Mouse (Mus musculus) cerebellum, adult 8-10 months (tissue): ENCODE measurements around the gene Syne3.

Source experiments
- DNase-seq: peaks from one replicate; pipeline ENCODE4 v3.0.0; 2022

Syne3 gene

DNA sequence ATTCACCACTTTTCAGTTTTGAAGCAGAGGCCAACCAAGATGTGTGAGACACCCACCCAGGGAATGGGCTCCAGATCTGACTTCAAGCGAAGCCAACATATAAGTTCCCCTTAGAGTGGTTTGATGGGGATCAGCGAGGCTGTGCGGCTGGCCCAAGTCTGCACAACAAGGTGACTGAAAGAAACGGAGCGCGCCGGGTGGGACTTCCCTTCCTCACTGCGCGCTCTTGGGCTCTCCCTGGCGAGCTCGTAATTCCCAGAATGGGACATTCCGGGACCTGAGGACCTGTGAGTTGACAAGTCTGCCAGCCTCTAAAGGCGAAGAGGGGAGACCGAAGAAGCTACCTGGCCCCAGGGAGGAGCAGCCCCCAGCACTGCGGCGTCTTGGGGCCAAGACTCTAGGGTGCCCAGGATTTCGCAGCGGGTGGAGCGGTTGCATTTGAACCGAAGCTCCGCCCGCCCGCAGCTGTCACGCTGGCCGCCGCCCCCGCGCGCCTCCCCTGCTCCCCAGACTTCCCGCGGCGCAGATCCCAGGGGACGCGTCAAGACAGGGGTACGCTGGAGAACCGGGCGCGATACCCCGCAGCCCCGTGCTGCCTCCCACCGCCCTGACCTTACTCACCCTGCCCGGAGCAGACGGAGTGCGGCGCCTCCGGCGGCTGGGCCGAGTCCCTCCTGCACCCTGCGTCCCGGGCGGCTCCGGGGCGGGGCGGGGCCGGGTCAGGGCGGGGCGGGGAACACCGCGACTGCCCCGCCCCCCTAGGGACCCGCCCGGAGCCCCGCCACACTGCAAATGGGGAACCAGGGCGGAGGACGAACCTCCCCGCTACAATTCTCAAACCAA, at the start of gene Syne3:
Gene Syne3, minus strand, starts transcription at position 440 of the 843 bp plus-strand sequence.
- DNase-seq = no peak

DNA sequence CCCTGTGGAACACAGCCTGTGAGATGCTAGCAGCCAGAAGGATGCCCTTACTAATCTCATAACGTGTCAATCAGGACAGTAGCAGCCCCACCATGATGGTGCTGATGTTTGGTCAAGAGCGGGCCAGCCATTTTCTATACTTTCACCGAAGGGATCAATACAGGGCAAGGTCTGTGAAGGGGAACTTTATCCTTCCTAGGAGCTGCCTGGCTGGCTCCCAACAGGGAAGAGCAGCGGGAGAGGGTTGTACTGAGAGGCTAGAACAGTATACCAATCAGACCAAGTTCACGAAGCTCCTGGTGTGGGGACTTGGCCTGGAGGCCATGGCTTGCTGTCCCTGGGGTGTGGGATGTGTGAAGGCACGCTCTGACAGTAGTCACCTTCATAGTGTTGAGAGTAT, 45.7 kb upstream of the Syne3 start:
- DNase-seq = no peak

DNA sequence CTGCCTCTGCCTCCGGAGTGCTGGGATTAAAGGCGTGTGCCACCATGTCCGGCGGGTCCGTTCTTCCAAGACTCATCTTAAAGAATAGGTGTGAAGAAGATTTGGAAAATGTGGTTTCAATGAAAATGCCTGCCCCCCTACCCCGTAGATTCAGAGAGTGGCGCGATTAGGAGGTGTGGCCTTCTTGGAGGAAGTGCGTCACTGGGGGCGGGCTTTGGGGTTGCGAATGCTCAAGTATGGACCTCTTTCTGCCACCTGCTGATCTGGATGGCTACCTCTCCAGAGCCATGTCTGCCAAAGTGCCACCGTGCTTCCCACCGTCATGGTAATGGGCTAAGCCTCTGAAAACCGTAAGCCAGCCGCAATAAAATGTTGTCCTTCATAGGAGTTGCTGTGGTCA, 44.4 kb upstream of the Syne3 start:
- no peak for DNase-seq

DNA sequence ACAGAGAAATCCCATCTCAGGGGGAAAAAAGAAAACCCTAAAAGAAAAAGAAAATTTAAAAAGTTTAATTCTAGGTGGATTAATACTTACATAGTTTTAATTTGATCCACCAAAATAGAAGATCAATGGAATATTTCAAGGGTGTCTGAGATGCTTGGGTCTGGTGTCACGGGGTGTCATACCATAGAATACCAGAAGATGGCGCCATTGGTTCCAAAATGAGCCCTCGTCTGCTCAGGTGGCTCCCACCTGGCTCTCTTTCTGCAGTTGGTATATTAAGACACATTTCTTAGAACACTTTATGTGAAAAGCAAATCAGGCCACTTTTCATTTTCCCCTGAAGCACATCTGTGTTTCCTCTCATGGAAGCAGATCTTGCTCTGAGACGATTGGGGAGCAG, 41.3 kb upstream of the Syne3 start:
- peak; percentile 59 for DNase-seq

DNA sequence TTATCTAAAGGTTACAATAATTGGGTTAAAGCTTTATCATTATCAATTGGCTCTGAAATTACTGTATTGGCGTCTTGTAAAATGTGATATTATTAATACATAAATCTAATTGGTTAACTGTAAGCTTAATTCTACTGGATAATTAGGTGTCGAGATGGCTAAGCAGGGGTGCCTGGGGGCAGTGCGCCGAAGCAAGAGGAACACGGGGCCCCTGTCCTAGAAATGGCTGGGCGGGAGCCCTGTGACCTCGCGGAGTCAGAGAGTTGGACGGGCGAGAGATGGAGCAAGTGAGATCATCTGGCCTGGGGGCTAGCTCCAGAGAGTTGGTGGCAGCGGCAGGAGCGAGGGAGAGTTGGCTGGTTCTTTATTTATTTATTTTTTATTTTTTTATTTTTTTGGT, 40.2 kb upstream of the Syne3 start:
- DNase-seq = no peak

DNA sequence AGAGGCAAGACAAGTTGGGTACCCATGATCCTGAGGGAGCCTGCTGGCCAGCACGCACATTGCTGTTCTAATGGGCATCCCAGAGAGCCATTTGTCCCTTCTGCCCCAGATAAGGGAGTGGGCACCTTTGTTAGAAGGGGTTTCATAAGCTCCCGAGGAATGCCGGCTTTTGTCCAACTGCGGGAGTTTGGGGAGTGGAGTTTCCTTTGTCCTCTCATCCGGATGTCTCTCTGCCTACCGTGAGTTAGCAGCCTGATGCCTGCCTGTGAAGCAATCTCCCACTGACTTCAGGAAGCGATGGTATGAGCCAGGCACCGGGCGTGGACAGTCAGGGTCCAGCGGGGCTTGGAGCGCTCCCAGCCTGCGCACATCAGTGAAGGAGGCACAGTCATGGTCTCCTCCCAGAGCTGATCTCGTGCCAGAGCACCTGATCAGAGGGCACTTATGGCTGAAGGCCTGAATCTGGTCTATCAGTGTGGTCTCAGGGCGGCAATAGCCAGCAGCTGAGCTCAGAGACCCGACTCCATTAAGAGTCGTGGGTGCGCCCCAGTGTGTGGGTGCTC, 38.8 kb upstream of the Syne3 start:
- DNase-seq = no peak

DNA sequence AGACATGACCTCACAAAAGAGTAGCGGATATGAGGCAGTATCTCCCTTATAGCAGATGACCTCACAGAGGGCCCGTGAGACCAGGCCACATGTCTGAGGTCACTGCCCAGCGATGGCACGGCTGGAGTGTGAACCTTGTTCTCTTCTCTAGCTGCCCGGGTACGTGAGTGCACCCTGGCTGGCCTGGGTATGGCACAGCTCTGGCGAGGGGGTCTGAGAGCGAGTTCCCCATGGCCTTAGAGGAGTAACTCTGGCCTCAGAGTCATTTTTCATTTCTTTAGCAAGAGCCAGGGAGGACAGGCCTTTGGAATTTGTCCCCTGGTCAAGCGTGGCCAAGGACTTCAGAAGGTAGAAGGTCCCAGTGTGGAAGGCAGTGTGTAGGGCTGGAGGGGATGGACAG, 35.2 kb upstream of the Syne3 start:
- no peak for DNase-seq

DNA sequence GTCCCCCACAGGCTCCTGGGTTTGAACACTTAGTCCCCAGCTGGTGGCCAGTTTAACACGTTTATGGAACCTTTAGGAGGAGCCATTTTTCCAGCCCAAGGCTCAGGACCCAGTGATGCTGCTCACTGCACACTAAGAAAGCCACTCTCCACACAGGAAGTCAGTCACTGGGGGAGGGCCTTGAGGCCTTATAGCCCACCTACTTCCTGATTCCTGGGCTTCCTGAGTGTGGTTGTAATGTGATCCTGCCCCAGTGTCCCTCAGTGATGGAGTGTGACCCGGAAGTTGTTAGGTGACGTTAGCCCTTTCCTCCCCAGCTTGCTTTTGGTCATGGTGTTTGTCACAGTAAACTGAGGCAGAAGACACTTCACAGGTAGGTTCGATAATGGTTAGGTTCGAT, 33.5 kb upstream of the Syne3 start:
- DNase-seq = no peak

DNA sequence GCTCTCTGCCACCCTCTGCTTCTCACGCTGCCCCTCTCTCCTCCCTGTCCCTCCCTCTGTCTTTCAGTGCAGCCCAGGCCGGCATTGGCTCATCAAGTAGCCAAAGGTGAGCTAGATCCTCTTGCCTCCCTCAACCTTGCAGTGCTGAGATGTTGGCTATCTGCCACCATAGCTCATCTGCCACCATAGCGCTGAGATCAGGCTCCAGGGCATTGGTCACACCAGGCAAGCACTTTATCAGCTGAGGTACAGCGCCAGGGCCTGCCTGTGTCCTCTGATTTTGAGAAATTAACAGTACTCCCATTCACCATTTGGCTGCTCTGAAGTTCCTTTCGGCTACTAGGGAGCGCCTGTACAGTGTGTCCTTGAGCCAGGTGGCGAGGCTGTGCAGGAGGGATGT, 31.3 kb upstream of the Syne3 start:
- no peak for DNase-seq

DNA sequence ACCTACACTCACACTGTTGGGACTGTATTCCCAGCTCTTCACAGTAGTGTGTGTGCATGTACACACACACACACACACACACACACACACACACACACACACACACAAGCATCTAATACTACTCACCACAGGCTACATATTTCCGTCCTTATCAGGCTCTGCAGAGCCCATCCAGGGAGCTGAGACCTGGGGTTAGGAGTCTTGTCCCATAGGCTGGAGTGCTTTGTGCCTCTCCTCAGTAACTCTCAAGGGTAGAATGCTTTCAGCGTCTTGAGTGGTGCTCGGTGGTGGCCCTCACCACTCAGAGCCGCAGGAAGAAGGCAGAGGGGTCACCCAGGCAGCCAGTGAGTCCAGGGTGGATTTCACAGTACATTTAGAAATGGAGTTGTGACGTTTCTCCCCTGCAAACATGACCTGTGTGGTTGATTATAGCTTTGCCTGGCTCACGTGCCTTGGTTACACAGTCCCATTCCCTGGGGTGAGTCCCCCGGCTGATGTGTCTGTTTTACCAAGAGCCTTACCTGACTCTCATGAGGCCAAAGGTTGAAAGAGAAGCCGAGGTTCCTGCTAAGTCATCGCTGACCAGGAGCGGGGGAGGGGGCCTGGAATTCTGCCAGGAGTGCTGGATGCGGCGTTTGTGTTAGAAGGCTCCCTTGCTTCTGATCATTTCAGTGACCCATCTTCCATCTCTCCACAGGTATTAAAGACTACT, 30.1 kb upstream of the Syne3 start:
- no peak for DNase-seq

DNA sequence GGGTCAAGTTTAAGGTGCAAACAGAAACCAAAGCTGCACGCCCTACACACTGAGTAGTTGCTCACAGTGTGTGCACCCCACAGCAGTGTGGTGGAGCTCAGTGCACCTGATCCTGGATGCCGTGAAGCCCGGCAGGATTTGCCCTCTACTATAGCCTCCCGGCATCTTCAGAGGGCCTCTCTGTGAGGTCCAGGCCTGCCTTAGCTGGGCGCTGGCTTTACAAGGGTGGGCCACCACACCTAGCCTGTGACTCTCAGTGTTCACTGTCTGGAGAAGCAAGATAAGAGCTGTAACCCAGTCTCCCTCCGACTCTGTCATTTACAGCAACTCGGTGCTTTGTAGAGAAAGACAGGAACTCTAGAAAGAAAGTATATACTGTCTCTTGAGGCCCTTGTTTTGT, 29.3 kb upstream of the Syne3 start:
- DNase-seq = no peak

DNA sequence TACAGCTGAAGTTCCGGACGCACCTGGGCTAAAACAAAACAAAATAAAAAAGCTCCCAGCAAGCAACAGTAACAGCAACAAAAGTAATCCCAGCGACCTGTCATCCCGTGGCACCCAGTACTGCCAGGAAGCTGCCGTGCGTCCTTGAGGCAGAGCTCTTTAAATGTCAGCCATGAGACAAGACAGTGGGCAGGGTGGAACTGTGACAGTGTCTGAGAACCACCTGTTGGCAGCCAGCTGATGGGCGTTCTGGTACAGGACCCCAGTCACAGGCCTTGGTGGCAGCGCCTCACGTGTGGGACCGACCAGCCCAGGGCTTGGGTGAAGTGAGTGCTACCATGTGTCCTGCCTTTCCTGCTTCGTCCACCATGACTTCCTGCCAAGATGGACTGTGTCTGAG, 28.6 kb upstream of the Syne3 start:
- DNase-seq = no peak

DNA sequence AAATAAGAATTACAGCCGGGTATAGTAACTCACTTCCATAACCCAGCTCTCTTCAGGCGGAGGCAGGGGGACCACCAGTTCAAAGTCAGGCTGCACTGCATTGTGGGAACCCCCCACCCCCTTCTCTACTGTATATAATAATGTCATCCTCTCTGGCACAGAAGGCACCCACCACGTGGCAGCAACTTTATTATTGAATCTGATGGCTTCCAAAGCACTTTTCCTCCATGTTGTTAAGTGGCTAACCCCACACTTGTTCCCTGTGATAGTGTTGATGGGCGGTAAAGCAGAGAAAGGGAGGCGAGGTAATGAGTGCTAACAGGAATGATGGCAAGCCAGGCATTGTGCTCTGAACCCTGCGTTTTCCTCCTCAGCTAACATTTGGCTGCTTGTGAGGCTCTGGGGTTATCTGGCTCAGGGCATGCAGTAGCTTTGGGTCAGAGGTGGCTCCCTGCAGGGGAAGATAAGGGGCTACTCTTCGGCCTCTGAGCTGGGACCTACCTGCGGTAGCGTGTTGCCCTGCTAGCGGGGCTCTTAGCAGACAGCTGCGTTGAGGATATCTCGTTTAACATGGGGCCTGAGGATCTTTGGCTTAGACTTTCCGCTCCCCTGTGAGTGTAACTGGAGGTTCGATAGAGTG, 24.6 kb upstream of the Syne3 start:
- no peak for DNase-seq

DNA sequence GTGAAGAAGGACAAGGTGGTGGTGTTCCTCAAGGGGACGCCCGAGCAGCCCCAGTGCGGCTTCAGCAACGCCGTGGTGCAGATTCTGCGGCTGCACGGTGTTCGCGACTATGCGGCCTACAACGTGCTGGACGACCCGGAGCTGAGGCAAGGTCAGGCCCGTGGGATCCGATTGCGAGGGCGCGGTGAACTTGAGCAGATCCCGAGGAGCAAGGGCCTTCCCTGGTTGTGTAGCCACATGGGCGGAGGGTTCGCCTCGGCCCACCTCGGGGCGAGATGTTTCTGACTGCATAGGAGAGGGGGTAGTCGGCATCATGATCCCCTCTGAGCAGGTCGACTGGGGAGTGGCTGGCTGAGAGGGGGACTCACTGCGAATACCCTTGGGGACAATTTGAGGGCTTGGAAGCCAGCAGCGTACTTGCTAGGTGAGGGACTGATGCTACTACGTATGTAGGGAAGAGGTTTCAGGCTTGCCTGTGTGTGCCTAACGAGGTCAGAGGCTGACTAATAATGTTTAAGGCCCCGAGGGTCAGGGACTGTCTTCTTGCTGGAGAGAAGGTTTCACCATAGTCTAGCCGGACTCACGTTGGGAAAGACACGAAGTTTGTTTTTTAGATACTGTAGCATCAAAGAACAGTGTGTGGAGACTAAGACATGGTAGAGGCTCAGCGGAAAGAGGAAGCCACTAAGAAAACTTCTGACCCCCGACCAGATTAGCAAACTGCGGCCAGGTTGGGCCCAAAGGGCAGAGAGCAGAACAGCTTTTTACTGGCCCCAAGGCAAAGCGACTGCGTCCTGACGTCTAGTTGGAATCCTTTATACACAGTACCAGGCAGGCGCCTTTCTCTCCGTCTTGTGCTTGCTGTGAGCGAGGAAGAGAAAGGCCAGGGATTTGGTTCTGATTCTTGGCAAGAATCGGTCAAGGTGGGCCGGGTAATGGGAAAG, 23.5 kb upstream of the Syne3 start:
- no peak for DNase-seq

DNA sequence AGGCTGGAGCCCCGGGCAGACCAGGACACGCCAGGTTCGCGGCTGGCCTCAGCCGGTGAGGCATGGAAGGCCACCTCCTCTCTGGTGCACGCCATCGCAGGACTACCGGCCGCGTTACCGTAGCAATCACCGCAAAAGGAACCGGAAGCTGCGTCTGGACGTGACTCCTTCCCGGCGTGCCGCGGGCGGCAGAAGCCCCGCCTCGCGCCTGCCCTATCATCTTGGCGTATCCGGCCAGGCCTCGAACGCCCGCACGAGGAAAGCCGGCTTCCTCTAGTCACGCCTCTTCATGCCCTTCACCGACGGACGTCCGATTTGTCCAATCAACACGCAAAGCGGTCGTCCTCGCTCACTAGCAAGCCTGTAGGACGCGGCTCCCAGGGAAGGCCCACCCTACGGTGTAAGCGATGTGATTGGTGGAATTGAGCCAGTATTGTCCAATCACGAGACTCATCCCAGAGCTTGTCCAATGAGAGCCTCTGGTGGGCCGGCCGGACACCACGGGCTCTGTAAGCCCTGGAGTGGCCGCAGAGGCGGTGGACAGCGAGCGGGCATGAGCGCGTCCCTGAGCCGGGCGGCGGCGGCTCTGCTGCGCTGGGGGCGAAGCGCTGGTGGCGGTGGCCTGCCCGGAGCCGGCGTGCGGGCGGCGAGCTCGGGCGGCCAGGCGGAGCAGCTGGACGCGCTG, 22.7 kb upstream of the Syne3 start, which contains the start of gene Glrx5:
Gene Glrx5, plus strand, starts transcription at position 542 of the 685 bp plus-strand sequence.
- DNase-seq = peak; percentile 98

DNA sequence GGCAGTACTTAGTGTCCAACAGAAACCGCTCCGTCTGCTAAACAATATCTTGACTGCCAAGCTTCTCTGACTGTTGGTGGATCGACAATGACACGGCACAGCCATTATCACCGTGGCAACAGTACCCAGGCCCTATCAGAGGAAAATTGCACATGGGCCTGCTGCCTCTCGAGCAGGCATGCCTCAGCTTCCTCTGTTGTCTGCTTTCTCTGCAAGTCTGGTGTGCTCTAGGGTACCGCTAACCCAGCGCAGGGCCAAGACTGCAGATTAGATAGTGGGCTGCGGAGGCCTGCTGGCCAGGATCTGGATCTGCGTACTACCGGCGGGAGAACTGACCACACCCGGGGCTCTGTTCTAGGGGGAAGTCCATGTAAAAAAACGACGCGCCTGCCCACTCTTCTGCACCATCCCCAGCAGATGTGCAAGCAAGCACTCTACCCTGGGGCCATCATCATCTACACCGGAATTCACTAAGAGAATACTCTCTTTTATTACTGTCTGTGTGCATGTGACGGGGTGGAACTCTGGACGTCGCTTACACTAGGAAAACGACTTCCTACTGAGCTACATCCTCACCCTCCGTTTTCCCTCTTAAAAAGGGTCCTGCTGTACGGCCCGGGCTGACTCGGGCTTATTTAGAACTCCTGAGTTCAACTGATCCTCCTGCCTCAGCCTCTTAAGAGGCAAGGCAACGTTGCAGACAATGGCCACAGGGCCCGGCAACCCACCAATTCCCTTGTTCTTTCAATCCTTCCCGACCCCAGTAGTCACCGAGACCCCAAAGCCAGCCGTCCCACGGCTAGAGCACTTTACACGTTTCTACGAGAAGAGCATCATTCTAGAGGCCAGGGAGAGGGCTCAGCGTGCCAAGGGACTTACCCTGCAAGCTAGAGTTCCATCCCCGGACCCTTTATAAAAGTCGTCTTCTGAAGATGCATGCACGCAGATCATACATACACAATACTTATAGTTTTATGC, 21.8 kb upstream of the Syne3 start:
- peak; percentile 28 for DNase-seq

DNA sequence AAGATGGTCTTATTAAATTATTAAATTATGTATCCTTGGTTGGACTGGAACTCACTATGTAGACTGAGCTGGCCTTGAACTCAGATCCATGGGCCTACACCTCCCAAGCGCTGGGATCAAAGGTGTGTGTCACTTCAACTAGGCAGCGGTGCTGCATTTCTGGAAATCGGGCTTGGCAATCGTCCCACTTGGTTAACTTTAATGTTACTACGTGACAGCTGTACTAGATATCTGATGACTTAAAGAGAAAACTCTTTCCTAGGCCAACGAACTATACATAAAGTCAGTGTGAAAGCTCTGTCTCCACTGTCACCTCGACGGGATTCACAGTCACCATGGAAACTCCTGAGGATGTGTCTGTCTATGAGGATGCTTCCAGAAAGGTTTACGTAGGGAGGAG, 20.3 kb upstream of the Syne3 start:
- no peak for DNase-seq

DNA sequence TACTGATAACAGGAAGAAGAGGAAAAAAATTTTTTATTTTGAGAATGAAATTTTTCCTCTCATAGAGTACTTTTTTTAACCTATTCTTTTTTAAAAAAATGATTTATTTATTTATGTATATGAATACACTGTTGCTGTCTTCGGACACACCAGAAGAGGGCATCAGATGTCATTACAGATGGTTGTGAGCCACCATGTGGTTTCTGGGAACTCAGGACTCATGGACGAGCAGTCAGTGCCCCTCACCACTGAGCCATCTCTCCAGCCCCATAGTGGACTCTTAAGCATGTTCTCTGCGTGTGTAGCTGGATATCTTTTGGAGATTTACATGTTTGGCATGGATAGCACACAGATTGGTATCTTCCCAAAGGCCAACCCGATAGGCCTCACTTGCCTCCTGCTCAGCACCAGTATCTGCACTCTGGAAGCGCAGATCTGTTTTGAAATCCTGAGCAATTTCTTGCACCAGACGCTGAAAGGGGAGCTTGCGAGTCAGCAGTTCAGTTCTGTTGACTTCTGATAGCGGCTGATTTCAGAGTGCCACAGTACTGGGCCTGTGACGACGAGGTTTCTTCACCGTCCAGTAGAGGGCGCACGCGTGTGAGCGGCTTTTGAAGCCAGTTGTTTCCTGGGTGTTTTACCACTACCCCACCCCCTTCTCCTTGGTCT, 17.8 kb upstream of the Syne3 start:
- peak; percentile 31 for DNase-seq

DNA sequence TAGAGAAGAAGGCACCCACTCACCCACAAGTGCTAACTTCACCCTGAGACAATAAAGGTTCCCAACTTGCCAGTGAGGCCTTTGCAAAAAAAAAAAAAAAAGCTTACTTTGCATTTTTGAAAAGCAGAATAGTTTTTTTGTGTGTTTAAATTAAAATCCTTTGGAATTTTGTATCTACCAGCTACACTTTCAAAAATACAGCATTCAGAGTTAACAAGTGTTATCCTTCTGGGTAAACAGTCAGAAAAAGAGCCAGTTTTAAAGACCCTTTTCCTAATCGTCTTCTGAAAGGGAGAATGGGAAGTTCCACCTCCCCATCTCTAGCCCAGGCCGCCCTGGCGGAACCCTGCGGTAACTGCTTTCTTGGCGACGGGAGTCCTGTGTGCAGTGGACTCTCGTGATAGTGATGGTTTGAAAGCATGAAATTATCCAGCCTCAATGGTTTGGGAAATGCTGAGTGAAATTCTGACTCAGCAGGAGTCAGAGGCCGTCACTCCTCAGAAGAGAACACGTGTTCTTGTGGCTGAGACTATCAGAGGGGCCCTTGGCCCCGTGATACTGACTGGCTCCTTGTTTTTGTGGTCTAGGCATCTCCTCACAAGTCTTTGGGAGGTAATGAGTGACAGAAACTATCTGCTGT, 16.5 kb upstream of the Syne3 start:
- DNase-seq = no peak
